Mouse (Mus musculus): ENCODE data around the gene Gm49358. TPM values are rescaled to one million over a fixed set of nuclear protein-coding genes. Genes with fewer than 3 reads are reported as not detected.

Gene Gm49358
- total and polyA plus RNA-seq, 3 experiments = 2.0 TPM; not detected in 2

GRCm38 (mm10) chr10:86769797-86770196, 6.0 kb downstream of the Gm49358 start:
- in situ Hi-C loops (cut with MboI; ENCODE audit: low pct_ligation_motif_present, low pct_unique_long_range_greater_than_20kb, low sequenced_read_pairs) (no loop called here), dilution Hi-C loops (cut with MboI; ENCODE audit: extremely low pct_ligation_motif_present, extremely low pct_unique_long_range_greater_than_20kb, low sequenced_read_pairs) (no loop called here)
- no peaks in the 10 kb centered on the region for H3K79me2 ChIP-seq (replicated peaks; ENCODE audit: control insufficient read depth, extremely low read depth, insufficient read depth, poor library complexity, severe bottlenecking)
- no peak overlapping the region for H3K9ac ChIP-seq (ENCODE audit: insufficient read depth, low read depth)
- H3K36me3 ChIP-seq (replicated peaks in 1 of 2; ENCODE audit: control insufficient read depth in 1 of 2, insufficient read depth in 1 of 2, low read length in 1 of 2) = no peaks in the 10 kb centered on the region
- TF ChIP-seq MAX (IDR thresholded peaks at IDR 0.05; ENCODE audit: low read length) = no peak
- TF ChIP-seq JUND (conservative IDR thresholded peaks at IDR 0.05; ENCODE audit: low read depth, low read length) = no peak
- TF ChIP-seq ELF1 (IDR thresholded peaks at IDR 0.05; ENCODE audit: low read depth, low read length) = no peak
- TF ChIP-seq ZKSCAN1 (IDR thresholded peaks at IDR 0.05; ENCODE audit: borderline replicate concordance, low read depth, low read length) = no peak
- no peak for TF ChIP-seq NELFE (IDR thresholded peaks at IDR 0.05; ENCODE audit: low read depth, low read length)
- TF ChIP-seq TBP (conservative IDR thresholded peaks at IDR 0.05; ENCODE audit: low read depth, low read length) = no peak
- H3K27me3 ChIP-seq (replicated peaks) = no peaks in the 10 kb centered on the region
- no peak overlapping the region for H3K4me2 ChIP-seq (ENCODE audit: insufficient read depth, low read depth, poor library complexity, severe bottlenecking)
- H3K27ac ChIP-seq (ENCODE audit: insufficient read depth, low read depth) = no peak overlapping the region
- no peaks in the 10 kb centered on the region for H3K9me3 ChIP-seq (replicated peaks; ENCODE audit: low read length)
- H3K4me3 ChIP-seq (replicated peaks in 1 of 3; ENCODE audit: low read depth in 2 of 3, low read length in 2 of 3, poor library complexity in 1 of 3) = no peak overlapping the region
- H3K4me1 ChIP-seq (ENCODE audit: control insufficient read depth in 1 of 2, insufficient read depth in 2 of 2) = peaks cover 7 to 24% of the 10 kb centered on the region in 2 experiments; a peak in 3 of 4 replicates
- no peak for DNase-seq (ENCODE audit: extremely low read depth)

GRCm38 (mm10) chr10:86771701-86772100, 7.9 kb downstream of the Gm49358 start:
- no peak overlapping the region for H3K4me3 ChIP-seq (replicated peaks in 1 of 3; ENCODE audit: low read depth in 2 of 3, low read length in 2 of 3, poor library complexity in 1 of 3)
- H3K9me3 ChIP-seq (replicated peaks; ENCODE audit: low read length) = no peaks in the 10 kb centered on the region
- H3K36me3 ChIP-seq (replicated peaks in 1 of 2; ENCODE audit: control insufficient read depth in 1 of 2, insufficient read depth in 1 of 2, low read length in 1 of 2) = peaks cover 0 to 3% of the 10 kb centered on the region in 2 experiments
- no peak overlapping the region for H3K4me2 ChIP-seq (ENCODE audit: insufficient read depth, low read depth, poor library complexity, severe bottlenecking)
- no peak overlapping the region for H3K27ac ChIP-seq (ENCODE audit: insufficient read depth, low read depth)
- no peaks in the 10 kb centered on the region for H3K27me3 ChIP-seq (replicated peaks)
- dilution Hi-C loops (cut with MboI; ENCODE audit: extremely low pct_ligation_motif_present, extremely low pct_unique_long_range_greater_than_20kb, low sequenced_read_pairs) = no loop called here
- H3K79me2 ChIP-seq (replicated peaks; ENCODE audit: control insufficient read depth, extremely low read depth, insufficient read depth, poor library complexity, severe bottlenecking) = no peaks in the 10 kb centered on the region
- no peak for TF ChIP-seq CTCF (conservative IDR thresholded peaks at IDR 0.05 in 1 of 2, IDR thresholded peaks at IDR 0.05 in 1 of 2; ENCODE audit: low read depth in 2 of 2, low read length in 2 of 2)
- no peak for TF ChIP-seq ZNF384 (IDR thresholded peaks at IDR 0.05; ENCODE audit: low read depth, low read length)
- no peak for TF ChIP-seq BHLHE40 (IDR thresholded peaks at IDR 0.05; ENCODE audit: low read depth, low read length)
- no peak for TF ChIP-seq TBP (conservative IDR thresholded peaks at IDR 0.05; ENCODE audit: low read depth, low read length)
- no peak for TF ChIP-seq NELFE (IDR thresholded peaks at IDR 0.05; ENCODE audit: low read depth, low read length)
- no peak for TF ChIP-seq MAZ (IDR thresholded peaks at IDR 0.05; ENCODE audit: low read depth, low read length)
- no peak for TF ChIP-seq MEF2A (IDR thresholded peaks at IDR 0.05; ENCODE audit: borderline replicate concordance, low read depth, low read length)
- H3K4me1 ChIP-seq (ENCODE audit: control insufficient read depth in 1 of 2, insufficient read depth in 2 of 2) = peaks cover 7 to 14% of the 10 kb centered on the region in 2 experiments; a peak in 3 of 4 replicates
- in situ Hi-C loops (cut with MboI; ENCODE audit: low pct_ligation_motif_present, low pct_unique_long_range_greater_than_20kb, low sequenced_read_pairs) = no loop called here
- DNase-seq (ENCODE audit: extremely low read depth) = no peak
- no peak overlapping the region for H3K9ac ChIP-seq (ENCODE audit: insufficient read depth, low read depth)

- dilution Hi-C loops (cut with MboI; ENCODE audit: extremely low pct_ligation_motif_present, extremely low pct_unique_long_range_greater_than_20kb, low sequenced_read_pairs) = no loop called here
- H3K4me3 ChIP-seq (replicated peaks in 1 of 3; ENCODE audit: low read depth in 2 of 3, low read length in 2 of 3, poor library complexity in 1 of 3) = no peak overlapping the region
These were observed 8.5 kb downstream of the Gm49358 start for GRCm38 (mm10) chr10:86772231-86772631.

More at GRCm38 (mm10) chr10:86772231-86772631, 8.5 kb downstream of the Gm49358 start:
- Histone ChIP-seq H3K27me3 (replicated peaks) (no peaks in the 10 kb centered on the region), H3K9ac (ENCODE audit: insufficient read depth, low read depth) (no peak overlapping the region), H3K9me3 (replicated peaks; ENCODE audit: low read length) (no peaks in the 10 kb centered on the region), H3K27ac (ENCODE audit: insufficient read depth, low read depth) (no peak overlapping the region), H3K4me1 (ENCODE audit: control insufficient read depth in 1 of 2, insufficient read depth in 2 of 2) (peaks cover 7 to 14% of the 10 kb centered on the region in 2 experiments; a peak in 3 of 4 replicates), H3K36me3 (replicated peaks in 1 of 2; ENCODE audit: control insufficient read depth in 1 of 2, insufficient read depth in 1 of 2, low read length in 1 of 2) (peaks cover 0 to 3% of the 10 kb centered on the region in 2 experiments), H3K4me2 (ENCODE audit: insufficient read depth, low read depth, poor library complexity, severe bottlenecking) (no peak overlapping the region), H3K79me2 (replicated peaks; ENCODE audit: control insufficient read depth, extremely low read depth, insufficient read depth, poor library complexity, severe bottlenecking) (no peaks in the 10 kb centered on the region)
- in situ Hi-C loops (cut with MboI; ENCODE audit: low pct_ligation_motif_present, low pct_unique_long_range_greater_than_20kb, low sequenced_read_pairs) = no loop called here
- DNase-seq (ENCODE audit: extremely low read depth) = no peak
- TF ChIP-seq ZKSCAN1 (IDR thresholded peaks at IDR 0.05; ENCODE audit: borderline replicate concordance, low read depth, low read length) = no peak
- peak; percentile 47 for TF ChIP-seq BHLHE40 (IDR thresholded peaks at IDR 0.05; ENCODE audit: low read depth, low read length)
- TF ChIP-seq ETS1 (conservative IDR thresholded peaks at IDR 0.05; ENCODE audit: low read depth, low read length) = peak; percentile 78
- TF ChIP-seq ZC3H11A (IDR thresholded peaks at IDR 0.05; ENCODE audit: low read depth, low read length) = no peak

All from CH12.LX (cell line).